Mouse (Mus musculus) adrenal gland (tissue): Measurements from ENCODE around the gene Tle3.

Source experiments
- intact Hi-C: fragments of 180-260 bp; cut with DNase I; formaldehyde crosslinking; loops from one replicate; pipeline ENCODE4 v1.15.1; 2025
- long read RNA-seq, 2 experiments: library from polyadenylated mRNA; unstranded; transcript quantifications; one replicate each; pipeline ENCODE4 v2.0.0; 2020; ENCODE audit warnings: borderline replicate concordance in 1 of 2; ENCODE audit not compliant: insufficient replicate concordance in 1 of 2

Gene Tle3
- long read RNA-seq, experiment 1, partial matches to known transcripts = 4 of 6 reads
- long read RNA-seq, experiment 1, other reads (novel, unspliced or antisense) = 2 of 6 reads
- long read RNA-seq, experiment 2, partial matches to known transcripts = 0 of 7 reads
- long read RNA-seq, experiment 2, other reads (novel, unspliced or antisense) = 7 of 7 reads

- intact Hi-C loops = loop anchor here (5.0 kb wide), 1 partner anchor 325 kb away; no protein-coding TSS in a partner anchor
These were observed at the start of gene Tle3 for GRCm38 (mm10) chr9:61371755-61372509. Tle3 (plus strand) TSS chr9:61372366.

GRCm38 (mm10) chr9:61323221-61323620, 48.9 kb upstream of the Tle3 start:
- intact Hi-C loops = no loop called here

- intact Hi-C loops = no loop called here
These were observed 48.3 kb upstream of the Tle3 start for GRCm38 (mm10) chr9:61323879-61324278.

- intact Hi-C loops = no loop called here
These were observed 47.8 kb upstream of the Tle3 start for GRCm38 (mm10) chr9:61324354-61324753.

GRCm38 (mm10) chr9:61325012-61325411, 47.2 kb upstream of the Tle3 start:
- intact Hi-C loops = no loop called here

- intact Hi-C loops = no loop called here
These were observed 46.2 kb upstream of the Tle3 start for GRCm38 (mm10) chr9:61325931-61326351.

- intact Hi-C loops = no loop called here
These were observed 45.2 kb upstream of the Tle3 start for GRCm38 (mm10) chr9:61326922-61327321.

GRCm38 (mm10) chr9:61328173-61328572, 44.0 kb upstream of the Tle3 start:
- intact Hi-C loops = no loop called here

GRCm38 (mm10) chr9:61330747-61331146, 41.4 kb upstream of the Tle3 start:
- intact Hi-C loops = no loop called here

GRCm38 (mm10) chr9:61332226-61332936, 39.8 kb upstream of the Tle3 start:
- intact Hi-C loops = no loop called here

- intact Hi-C loops = no loop called here
These were observed 36.0 kb upstream of the Tle3 start for GRCm38 (mm10) chr9:61336179-61336578.

GRCm38 (mm10) chr9:61336591-61337587, 35.3 kb upstream of the Tle3 start:
- intact Hi-C loops = no loop called here

- intact Hi-C loops = no loop called here
These were observed 34.5 kb upstream of the Tle3 start for GRCm38 (mm10) chr9:61337665-61338064.

- intact Hi-C loops = no loop called here
These were observed 32.9 kb upstream of the Tle3 start for GRCm38 (mm10) chr9:61339311-61339710.

- intact Hi-C loops = no loop called here
These were observed 31.8 kb upstream of the Tle3 start for GRCm38 (mm10) chr9:61340333-61340732.

- intact Hi-C loops = no loop called here
These were observed 29.9 kb upstream of the Tle3 start for GRCm38 (mm10) chr9:61342297-61342696.

GRCm38 (mm10) chr9:61344684-61345083, 27.5 kb upstream of the Tle3 start:
- intact Hi-C loops = no loop called here

GRCm38 (mm10) chr9:61347011-61347410, 25.2 kb upstream of the Tle3 start:
- intact Hi-C loops = no loop called here

GRCm38 (mm10) chr9:61348036-61348435, 24.1 kb upstream of the Tle3 start:
- intact Hi-C loops = no loop called here

- intact Hi-C loops = no loop called here
These were observed 23.6 kb upstream of the Tle3 start for GRCm38 (mm10) chr9:61348616-61349015.

- intact Hi-C loops = no loop called here
These were observed 22.5 kb upstream of the Tle3 start for GRCm38 (mm10) chr9:61349697-61350096.
